Mouse (Mus musculus): ENCODE measurements around the gene H2-Aa.

H2-Aa gene

DNA sequence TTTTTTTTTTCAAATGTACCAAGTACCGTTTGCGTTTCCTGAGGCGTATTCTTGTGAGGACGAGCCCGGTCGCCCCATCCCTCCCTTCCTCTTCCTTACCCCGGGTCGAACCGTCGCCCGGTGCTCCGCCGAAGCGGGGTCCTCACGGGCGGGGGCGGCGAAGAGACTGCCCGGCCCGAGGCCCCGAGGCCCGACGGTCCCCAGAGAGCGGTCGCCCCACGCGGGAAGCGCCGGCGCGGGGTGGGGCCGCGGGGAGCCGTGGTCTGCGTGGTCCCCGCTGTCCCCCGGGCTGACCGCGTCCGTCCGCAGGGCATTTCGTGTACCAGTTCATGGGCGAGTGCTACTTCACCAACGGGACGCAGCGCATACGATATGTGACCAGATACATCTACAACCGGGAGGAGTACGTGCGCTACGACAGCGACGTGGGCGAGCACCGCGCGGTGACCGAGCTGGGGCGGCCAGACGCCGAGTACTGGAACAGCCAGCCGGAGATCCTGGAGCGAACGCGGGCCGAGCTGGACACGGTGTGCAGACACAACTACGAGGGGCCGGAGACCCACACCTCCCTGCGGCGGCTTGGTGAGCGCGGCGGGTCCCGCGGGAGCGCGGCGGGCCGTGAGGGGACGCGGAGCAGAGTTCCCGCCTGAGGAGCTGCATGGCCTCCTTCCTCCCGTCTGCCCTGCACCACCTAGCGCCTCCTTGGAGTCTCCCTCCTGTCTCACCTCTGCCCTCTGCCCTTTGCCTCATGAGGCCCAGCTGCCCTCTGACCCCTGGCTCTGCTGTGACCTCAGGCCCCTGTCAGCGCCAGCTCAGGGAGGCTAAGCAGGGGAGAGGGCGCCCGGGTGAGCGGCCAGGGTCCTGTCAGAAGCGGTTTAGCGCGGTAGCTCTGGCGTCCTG is 22.9 kb downstream of the H2-Aa start:
- no peak for DNase-seq (ENCODE audit: extremely low read depth, low read depth, low spot score)

DNA sequence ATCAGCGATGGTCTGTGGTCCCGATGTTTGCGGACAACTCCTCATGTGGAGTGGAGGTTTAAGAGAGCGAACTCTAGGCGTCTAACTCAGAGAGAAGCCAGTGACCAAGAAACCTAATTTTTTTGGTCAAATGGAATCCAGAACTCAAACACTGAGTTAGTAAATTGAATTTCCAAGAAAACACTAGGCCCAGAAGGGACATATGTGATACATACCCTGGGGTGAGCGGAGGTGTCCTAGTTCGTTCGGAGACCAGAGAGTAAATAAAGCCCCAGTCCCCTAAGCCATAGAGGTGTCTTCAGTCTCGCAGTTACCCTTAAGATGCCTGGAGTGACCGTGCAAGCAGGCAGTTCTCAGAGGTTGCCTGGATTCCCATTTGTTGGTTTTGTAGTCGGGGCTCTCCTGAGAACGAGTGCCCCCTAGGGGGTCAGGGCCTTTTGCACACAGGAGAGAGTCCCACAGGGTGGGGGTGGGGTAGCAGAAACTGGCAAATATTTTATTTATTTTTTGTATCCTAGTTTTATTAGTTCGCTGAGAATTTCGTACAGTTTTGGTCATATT is 23.7 kb downstream of the H2-Aa start:
- DNase-seq (ENCODE audit: extremely low read depth, low read depth, low spot score) = no peak

DNA sequence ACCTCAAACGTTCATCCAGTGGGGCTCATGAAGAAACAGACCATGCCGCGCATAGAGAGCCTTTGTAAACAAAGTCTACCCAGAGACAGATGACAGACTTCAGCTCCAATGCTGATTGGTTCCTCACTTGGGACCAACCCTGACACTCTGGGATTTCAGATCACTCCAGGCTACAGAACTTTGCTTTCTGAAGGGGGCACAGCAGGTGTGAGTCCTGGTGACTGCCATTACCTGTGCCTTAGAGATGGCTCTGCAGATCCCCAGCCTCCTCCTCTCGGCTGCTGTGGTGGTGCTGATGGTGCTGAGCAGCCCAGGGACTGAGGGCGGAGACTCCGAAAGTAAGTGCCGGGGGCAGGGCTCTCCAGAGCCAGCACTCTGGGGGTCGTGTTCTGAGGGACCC is 24.6 kb downstream of the H2-Aa start:
- no peak for DNase-seq (ENCODE audit: extremely low read depth, low read depth, low spot score)

DNA sequence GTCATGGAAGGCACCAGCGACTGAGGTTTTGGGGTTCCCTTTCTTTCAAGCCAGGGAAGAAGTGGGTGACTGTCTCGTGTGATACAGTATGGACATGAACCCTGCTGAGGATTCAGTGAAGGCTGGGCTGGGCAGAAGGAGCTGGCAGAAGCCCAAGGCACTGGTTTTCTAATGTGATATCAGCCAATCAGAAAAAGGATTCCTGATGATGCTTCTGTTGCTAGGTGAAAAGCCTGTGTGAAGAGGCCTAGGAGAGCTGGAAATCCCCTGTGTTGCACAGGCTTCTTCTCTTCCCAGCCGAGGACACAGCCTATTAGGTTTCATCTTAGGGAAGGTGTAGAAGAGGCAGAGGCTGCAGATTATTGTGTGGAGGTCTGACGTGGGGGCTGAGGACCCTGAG is 26.1 kb downstream of the H2-Aa start:
- no peak for DNase-seq (ENCODE audit: extremely low read depth, low read depth, low spot score)

DNA sequence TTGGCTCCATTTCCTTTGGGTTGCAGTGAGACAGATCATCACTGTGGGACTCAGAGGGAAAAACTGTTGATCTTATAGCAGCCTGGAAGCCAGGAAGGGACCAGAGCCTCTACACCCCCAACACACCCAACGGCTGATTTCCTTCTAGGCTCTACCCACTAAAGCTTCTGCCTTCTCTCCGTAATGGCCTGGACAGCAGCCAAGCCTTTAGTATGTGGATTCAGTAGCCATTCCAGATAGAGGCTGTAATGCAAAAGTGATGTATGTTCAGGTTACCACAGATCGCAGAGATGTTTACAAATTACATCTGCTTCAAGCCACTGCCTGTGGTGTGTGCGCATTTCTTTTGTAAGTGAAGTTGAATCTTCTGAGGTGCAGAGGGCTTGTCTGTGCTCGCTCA is 27.1 kb downstream of the H2-Aa start:
- DNase-seq (ENCODE audit: extremely low read depth, low read depth, low spot score) = no peak

DNA sequence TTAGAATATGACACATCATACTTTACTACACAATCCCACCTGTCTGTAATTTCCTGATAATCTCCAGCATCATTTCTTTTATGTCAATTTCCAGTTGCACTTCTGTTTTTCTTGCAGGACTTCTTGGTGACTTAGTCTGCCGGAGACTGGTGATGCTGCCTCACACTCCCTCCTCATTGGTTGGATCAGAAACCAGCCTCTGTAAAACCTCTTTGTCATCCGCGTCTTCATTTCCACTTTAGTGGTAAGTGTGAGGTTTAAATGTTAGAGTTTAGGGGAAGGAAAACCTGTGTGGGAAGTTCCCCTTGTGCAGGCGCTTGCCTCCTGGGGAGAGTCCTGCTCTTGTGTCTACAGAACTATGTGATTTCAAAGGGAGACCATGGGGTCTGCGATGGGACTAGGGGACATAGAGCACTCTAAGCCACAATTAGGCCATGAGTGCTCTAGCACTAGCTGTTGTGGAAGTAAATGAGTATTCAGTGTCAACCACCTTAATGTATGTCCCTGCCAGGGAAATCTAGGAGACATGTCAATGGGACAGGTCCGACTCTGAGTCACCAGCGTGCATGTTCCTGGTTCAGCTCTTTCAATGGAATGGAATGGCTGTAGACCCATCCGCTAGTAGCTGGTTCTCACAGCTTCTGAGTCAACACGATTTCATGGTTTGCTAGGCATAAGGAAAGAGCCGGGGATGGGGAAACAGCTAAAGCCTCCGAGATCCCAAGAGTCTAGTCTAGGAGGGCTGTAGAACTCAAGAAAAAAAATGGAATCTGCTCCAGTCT is 29.8 kb downstream of the H2-Aa start, which contains the start of gene H2-Ab1:
TSS of gene H2-Ab1 (plus strand) at position 96 of the 782 bp plus-strand sequence.
- DNase-seq (ENCODE audit: extremely low read depth, low read depth, low spot score) = no peak

DNA sequence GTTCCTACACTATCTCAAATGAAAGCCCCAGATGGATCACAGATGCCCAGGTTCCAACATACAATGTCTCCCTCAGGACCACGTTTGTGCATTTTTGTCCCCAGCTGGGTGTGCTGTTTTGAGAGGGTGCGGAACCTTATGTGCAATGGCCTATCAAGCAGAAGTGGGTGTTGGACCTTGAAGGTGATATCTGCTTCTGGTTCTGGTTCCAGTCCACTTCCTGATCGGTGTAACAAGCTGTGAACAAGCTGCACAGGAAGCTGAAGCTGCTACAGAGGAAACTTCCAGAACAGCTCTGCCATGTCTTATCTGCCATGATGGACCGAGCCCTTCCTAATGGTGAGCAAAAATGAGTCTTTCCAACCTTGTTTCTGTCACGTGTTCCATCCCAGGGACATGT is 31.1 kb downstream of the H2-Aa start:
- no peak for DNase-seq (ENCODE audit: extremely low read depth, low read depth, low spot score)

DNA sequence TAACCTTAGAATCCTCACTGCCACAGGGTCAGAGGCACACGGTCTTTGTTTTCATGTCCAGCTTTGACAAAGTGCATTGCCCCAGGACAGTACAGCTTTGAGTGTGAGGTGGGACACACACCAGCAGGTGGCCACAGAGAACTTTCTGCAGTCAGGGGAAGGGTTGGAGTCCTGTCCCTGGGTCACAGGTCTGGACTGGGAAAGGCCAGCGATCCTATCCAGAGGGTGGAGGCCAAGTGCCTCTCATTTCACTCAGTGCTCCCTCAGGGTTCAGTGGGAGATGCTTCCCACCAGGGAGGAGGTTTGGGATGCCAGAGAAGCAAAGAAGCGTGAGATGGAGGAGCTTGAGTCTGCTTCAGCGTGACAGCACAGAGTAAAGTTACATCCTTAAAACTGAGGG is 36.0 kb downstream of the H2-Aa start:
- no peak for DNase-seq (ENCODE audit: extremely low read depth, low read depth, low spot score)

DNA sequence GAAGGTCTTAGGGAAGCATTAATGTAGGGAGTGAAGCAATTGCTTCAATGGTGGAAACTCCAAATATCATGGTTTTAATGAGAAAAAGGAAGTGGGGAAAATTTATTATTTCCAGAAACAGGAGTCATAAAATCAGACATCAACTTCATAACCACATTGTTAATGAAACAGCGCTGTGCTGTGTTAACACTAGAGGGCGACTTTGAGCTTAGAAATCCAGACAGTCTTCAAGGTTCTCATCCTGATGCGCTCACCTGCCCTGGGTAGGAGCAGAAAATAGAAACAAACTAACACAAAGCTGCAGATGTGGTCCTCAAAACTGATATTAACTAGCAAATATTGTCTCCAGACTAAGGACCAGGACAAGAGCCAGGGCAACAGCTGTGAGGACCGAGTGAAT is 37.7 kb downstream of the H2-Aa start:
- DNase-seq (ENCODE audit: extremely low read depth, low read depth, low spot score) = no peak

DNA sequence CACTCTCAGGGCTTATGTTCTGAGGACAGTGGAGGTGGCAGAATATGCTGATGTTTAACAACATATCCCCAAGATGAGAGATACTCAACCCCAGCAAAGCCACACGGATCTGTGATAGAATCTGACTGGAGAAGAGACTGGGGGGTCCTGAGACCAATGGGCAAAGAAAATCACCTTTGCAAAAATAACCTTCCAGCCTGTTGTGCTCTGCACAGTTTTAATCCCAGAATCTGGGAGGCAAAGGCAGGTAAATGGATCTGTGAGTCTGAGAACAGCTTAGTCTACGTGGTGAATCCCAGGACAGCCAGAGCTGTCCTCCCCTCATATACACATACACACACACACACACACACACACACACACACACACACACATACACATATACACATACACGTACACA is 38.3 kb downstream of the H2-Aa start:
- DNase-seq (ENCODE audit: extremely low read depth, low read depth, low spot score) = no peak

DNA sequence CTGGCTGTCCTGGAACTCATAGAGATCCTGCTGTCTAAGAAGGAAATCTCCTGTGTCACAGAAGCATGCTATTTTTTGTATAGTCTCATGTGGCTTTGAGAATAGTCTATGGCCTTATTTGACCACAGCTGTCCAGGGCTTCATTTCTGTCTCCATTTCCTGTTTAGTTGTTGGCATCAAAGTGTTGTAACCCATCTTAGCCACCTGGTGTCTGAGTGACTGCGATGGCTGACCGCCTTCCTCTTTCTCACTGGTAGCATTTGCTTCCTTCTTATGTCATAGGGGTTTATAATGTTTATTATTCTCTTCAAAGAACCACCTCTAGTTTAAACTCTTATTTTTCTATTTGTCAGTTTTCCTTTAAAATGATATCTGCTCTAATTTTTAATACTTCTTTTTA is 38.9 kb downstream of the H2-Aa start:
- DNase-seq (ENCODE audit: extremely low read depth, low read depth, low spot score) = no peak

DNA sequence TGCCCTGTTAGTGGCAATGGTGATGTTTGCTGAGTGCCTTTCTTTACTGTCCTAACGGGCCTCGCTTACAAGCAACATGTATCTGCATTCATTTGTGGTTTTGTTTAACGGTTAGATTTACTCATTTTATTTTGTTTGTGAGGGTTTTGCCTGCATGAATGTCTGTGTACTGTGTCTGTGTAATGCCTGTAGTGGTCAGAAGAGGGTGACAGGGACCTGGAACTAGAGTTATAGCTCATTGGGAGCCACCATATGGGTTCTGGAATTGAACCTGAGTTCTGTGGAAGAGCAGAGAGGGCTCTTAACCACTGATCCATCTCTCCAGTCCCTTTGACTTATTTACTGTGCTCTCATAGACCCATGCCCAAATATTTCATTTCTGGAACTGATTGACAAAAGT is 40.6 kb downstream of the H2-Aa start:
- no peak for DNase-seq (ENCODE audit: extremely low read depth, low read depth, low spot score)

DNA sequence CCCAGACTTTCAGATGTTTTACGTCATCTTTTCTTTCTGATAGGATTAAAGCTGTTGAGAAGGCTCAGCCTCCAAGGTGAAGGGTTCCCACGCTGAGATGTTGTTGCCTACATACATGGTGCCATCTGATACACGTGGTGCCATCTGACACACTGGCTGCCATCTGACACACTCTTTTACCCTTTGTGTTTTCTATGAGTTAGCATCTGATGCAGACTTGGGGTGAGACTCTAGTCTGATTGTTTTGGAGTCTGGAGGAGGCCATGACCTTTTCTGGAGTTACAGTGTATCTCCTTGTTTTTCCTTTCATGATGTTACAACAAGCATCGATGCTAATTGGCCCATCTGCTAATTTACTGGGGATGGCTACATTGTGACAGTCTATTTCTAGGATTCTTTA is 43.0 kb downstream of the H2-Aa start:
- DNase-seq (ENCODE audit: extremely low read depth, low read depth, low spot score) = no peak

DNA sequence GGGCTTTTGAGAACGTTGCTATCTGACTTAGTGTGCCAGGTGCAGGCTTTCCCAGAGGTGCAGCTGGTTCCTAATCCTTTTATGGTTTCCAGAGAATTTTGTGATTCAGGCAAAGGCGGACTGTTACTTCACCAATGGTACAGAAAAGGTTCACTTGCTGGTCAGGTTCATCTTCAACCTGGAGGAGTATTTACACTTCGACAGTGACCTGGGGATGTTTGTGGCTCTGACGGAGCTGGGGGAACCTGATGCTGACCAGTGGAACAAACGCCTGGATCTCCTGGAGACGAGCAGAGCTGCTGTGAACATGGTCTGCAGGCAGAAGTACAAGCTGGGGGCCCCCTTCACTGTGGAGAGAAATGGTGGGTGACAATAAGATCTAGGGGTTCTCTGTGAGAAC is 46.7 kb downstream of the H2-Aa start:
- DNase-seq (ENCODE audit: extremely low read depth, low read depth, low spot score) = no peak

DNA sequence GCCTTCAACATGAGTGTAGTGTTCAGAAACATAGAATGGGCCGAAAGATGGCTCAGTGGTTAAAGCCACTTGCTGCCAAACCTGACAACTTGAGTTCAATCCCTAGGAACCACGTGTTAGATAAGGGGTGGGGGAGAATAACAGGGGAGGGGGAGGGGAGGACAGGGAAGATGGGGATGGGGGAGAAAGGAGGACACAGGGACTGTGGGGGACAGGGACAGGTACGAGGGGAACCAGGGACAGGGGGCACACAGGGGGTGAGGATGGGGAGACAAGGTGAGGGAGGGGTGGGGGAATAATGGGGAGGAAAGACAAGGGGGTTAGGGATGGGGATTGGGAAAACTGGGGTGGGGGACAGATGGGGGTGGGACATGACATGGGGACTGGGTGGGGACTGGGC is 47.3 kb downstream of the H2-Aa start:
- DNase-seq (ENCODE audit: extremely low read depth, low read depth, low spot score) = no peak

DNA sequence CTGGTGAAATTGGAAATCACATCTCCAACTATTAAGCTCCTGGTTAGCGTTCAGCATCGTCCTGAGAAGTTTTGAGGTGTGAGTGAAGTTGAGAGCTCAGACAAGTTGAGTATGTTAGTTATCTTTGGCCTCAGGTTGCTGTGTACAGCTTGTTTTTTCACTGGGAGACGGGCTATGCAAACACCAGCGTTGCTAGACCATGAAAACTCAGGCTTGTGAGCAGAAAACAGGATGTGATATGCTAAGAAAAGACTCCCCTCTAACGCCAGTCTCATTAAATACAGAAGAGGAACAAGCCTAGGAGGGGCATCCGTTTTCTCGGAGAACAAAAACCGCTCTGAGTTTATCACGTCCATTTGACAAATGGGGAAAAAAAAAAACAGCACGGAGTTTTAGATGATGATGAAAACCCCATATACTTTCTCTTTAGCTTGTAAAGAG is 48.0 kb downstream of the H2-Aa start:
- no peak for DNase-seq (ENCODE audit: extremely low read depth, low read depth, low spot score)

DNA sequence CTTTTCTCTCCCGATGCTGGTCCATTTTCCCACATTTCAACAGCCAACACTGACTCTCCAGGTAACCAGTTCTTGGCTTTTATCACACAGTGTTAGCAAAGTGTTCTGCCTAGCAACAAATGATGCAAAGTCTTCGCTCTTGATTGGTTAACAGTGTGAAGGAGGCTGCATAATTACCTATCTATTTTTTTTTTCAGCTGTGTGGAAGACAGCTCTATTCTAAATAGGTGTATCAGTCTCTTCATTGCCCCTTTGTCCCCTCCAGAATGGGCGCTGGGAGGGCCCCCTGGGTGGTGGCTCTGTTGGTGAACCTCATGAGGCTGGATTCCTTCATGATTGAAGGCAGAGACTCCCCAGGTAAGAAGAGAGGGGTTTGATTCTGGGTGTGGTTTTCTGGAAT is 48.9 kb downstream of the H2-Aa start, which contains the start of gene H2-Ob:
TSS of gene H2-Ob (plus strand) at position 198 of the 400 bp plus-strand sequence.
- DNase-seq (ENCODE audit: extremely low read depth, low read depth, low spot score) = no peak

DNA sequence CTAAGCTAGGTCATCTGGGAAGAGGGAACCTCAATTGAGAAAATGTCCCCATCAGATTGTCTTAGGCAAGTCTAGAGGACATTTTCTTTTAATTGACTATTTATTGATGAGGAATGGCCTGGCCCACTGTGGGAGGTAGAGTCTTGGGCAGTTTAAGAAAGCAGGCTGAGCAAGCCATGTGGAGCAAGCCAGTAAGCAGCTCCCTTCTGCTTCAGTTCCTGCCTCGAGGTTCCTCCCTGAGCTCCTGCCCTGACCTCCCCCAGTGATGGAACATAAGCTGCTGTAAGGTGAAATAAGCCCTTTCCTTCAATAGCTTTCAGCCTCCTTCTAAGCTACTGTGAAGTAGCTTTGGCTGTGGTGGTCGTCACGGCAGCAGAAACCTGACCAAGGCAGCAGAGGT is 49.9 kb downstream of the H2-Aa start:
- no peak for DNase-seq (ENCODE audit: extremely low read depth, low read depth, low spot score)

DNA sequence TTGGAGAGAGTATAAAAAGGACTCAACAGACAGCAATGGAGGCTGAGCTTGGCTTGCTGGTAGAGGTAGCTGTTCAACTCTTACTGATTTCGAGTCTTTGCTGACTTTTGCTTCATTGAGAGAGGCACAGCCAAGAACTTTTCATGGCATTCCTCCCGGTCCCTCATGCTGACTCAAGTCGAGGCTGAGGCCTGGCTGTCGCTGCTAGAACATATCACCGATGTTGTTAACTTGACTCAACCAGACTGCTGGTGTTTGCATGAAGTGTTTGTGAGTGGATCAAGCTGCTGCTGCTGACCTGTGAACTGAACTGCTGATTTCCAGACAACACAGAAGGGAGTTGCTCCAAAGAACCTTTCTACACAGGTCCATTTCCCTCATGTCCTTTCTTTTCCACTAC is 50.9 kb downstream of the H2-Aa start:
- no peak for DNase-seq (ENCODE audit: extremely low read depth, low read depth, low spot score)

DNA sequence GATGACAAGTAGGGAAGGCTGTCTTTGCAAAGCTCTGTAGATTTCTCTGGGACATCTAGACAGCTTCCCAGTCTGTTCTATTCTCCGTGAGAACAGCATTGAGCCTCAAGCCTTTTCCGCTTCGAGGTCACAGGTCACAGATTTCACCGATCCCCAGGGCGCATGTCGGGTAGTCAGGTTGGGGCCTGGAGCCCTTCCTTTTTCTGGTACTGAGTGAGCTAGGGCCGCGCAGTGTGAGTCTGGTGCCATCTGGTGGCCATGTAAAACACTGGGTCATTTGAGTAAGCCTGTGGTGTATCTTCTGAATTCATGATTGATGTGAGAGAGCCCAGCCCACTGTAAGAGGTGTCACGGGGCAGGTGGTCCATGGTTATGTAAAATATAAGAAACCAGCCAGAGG is 52.7 kb downstream of the H2-Aa start:
- no peak for DNase-seq (ENCODE audit: extremely low read depth, low read depth, low spot score)

All from fat pad, adult 2 months (tissue).